Mouse (Mus musculus) bone marrow macrophage, adult 2 months (primary cell): ENCODE measurements around the gene Gm3045.

Experiments
- CTCF ChIP-seq: IDR thresholded peaks from 2 replicates; pipeline ENCODE4 v1.5.1; 2012; ENCODE audit warnings: low read depth, mild to moderate bottlenecking, low read length, moderate library complexity
- POLR2A ChIP-seq: IDR thresholded peaks from 2 replicates; pipeline ENCODE4 v1.6.1; 2012; ENCODE audit warnings: mild to moderate bottlenecking, low read depth, low read length, borderline replicate concordance

- no peak for TF ChIP-seq POLR2A
- TF ChIP-seq CTCF = no peak
Observed at GRCm38 (mm10) chr13:56449239-56450030, 23.0 kb downstream of the Gm3045 start.
